Mouse (Mus musculus) heart, postnatal 0 days (tissue): ENCODE data around the gene Zfp185. TPM values are rescaled to one million over a fixed set of nuclear protein-coding genes. Genes with fewer than 3 reads are reported as not detected.

ENCODE experiments used
- ATAC-seq: fragments of 200-750 bp; cut with Nextera tagmentation; 2 replicates; pipeline ENCODE4 v1.8.0; 2017; ENCODE audit warnings: low read depth, moderate number of reproducible peaks, moderate library complexity; ENCODE audit not compliant: insufficient read depth
- DNase-seq: peaks from one replicate; pipeline ENCODE4 v3.0.0-alpha.2; 2016; ENCODE audit warnings: low spot score
- H3K27ac ChIP-seq: fragments of 300-500 bp; sonication (generic); 2 replicates; pipeline ENCODE4 v1.5.1; 2014; ENCODE audit warnings: low read depth, mild to moderate bottlenecking
- H3K27me3 ChIP-seq: fragments of 300-500 bp; sonication (generic); 2 replicates; pipeline ENCODE4 v1.6.1; 2014; ENCODE audit warnings: low read length, mixed read lengths; ENCODE audit not compliant: control insufficient read depth, insufficient read depth
- H3K36me3 ChIP-seq: fragments of 300-500 bp; sonication (generic); replicated peaks from 2 replicates; pipeline ENCODE4 v1.6.1; 2014; ENCODE audit warnings: low read length, mixed read lengths; ENCODE audit not compliant: control insufficient read depth, insufficient read depth
- H3K4me1 ChIP-seq: fragments of 300-500 bp; sonication (generic); 2 replicates; pipeline ENCODE4 v1.6.1; 2014; ENCODE audit warnings: antibody characterized with exemption; ENCODE audit not compliant: control insufficient read depth, insufficient read depth
- H3K4me2 ChIP-seq: fragments of 300-500 bp; sonication (generic); 2 replicates; pipeline ENCODE4 v1.6.1; 2014; ENCODE audit warnings: low read depth, mild to moderate bottlenecking, low read length, moderate library complexity
- H3K4me3 ChIP-seq: fragments of 300-500 bp; sonication (generic); 2 replicates; pipeline ENCODE4 v1.5.1; 2014; ENCODE audit warnings: low read depth, low read length
- H3K9ac ChIP-seq: fragments of 300-500 bp; sonication (generic); replicated peaks from 2 replicates; pipeline ENCODE4 v1.6.1; 2014; ENCODE audit warnings: low read depth, low read length, mixed read lengths
- H3K9me3 ChIP-seq: fragments of 300-500 bp; sonication (generic); replicated peaks from 2 replicates; pipeline ENCODE4 v1.6.1; 2016; ENCODE audit warnings: low read length; ENCODE audit not compliant: control insufficient read depth
- CTCF ChIP-seq: IDR thresholded peaks from 2 replicates; pipeline ENCODE4 v1.5.1; 2016; ENCODE audit warnings: antibody characterized with exemption, control low read depth, low read depth
- EP300 ChIP-seq: IDR thresholded peaks from 2 replicates; pipeline ENCODE4 v1.6.1; 2016; ENCODE audit warnings: antibody characterized with exemption, low read depth
- WGBS: fragments of 180-500 bp; shearing (Covaris S2); extraction: QIAGEN DNeasy Blood & Tissue Kit; methylation state at CpG from one replicate; pipeline ENCODE4 v1.1.7; 2014; 5-methylcytosine and 5-hydroxymethylcytosine counted together
- polyA plus RNA-seq: library from polyadenylated mRNA; unstranded; fragments of >200 nt; fragmentation: Nextera tagmentation; extraction: Ambion mirVana; gene quantifications from 2 replicates; pipeline ENCODE4 v1.2.1, GENCODE M21; 2015
- total RNA-seq: library from RNA; depleted of rRNA; stranded (reverse); fragments of >200 nt; gene quantifications from 2 replicates; pipeline ENCODE4 v1.2.3, GENCODE M21; 2014; ENCODE audit warnings: low replicate concordance

Zfp185 gene
- total and polyA plus RNA-seq, 2 experiments from 2014 or later: 0.61 to 1.5 TPM

GRCm38 (mm10) chrX:72995542-72995941 is 8.4 kb downstream of the Zfp185 start:
- no peaks in the 10 kb centered on the region for H3K9me3 ChIP-seq
- H3K9ac ChIP-seq: no peak overlapping the region
- DNase-seq (no peak), ATAC-seq (no peak)
- H3K27me3 ChIP-seq: no peaks in the 10 kb centered on the region
- no peak overlapping the region for H3K27ac ChIP-seq
- no peaks in the 10 kb centered on the region for H3K4me1 ChIP-seq
- no peak overlapping the region for H3K4me2 ChIP-seq
- no peaks in the 10 kb centered on the region for H3K36me3 ChIP-seq
- TF ChIP-seq CTCF (no peak), EP300 (no peak)
- WGBS: 38% methylated on average over 3 of the region's 3 CpGs
- no peak overlapping the region for H3K4me3 ChIP-seq

GRCm38 (mm10) chrX:73003110-73003509 is 16.0 kb downstream of the Zfp185 start:
- H3K9ac ChIP-seq: no peak overlapping the region
- H3K36me3 ChIP-seq: no peaks in the 10 kb centered on the region
- 83% methylated on average over 5 of the region's 5 CpGs for WGBS
- ATAC-seq (no peak), DNase-seq (no peak)
- no peak overlapping the region for H3K4me3 ChIP-seq
- H3K27ac ChIP-seq: no peak overlapping the region
- no peak overlapping the region for H3K4me2 ChIP-seq
- H3K27me3 ChIP-seq: no peaks in the 10 kb centered on the region
- no peaks in the 10 kb centered on the region for H3K4me1 ChIP-seq
- TF ChIP-seq EP300: no peak
- TF ChIP-seq CTCF: no peak
- no peaks in the 10 kb centered on the region for H3K9me3 ChIP-seq

DNA sequence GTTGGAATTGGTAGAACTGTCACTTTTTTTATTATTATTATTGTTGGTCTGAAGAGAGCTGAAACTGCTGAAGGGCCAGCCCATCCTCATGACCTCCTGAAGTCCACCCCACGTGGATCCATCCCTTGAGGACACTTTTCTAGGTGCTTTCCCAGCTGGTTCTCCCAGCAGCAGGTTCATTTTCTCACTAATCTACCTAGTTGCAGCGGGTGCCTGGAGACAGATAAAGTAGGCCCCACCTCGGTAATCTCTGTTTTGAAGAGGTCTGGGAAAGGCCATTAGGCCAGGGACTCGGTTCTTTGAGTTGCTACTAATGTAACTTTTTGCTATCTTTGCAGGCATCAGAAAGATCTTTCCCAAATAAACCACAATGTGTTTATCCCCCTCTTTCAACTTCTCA is 18.5 kb downstream of the Zfp185 start:
- Histone ChIP-seq H3K9me3 (no peaks in the 10 kb centered on the region), H3K27ac (no peak overlapping the region), H3K4me1 (no peaks in the 10 kb centered on the region), H3K4me2 (no peak overlapping the region), H3K27me3 (no peaks in the 10 kb centered on the region), H3K36me3 (no peaks in the 10 kb centered on the region), H3K9ac (no peak overlapping the region), H3K4me3 (no peak overlapping the region)
- 61% methylated on average over 4 of the region's 4 CpGs for WGBS
- TF ChIP-seq CTCF: no peak
- DNase-seq: no peak
- ATAC-seq: no peak

GRCm38 (mm10) chrX:73007597-73008479 is 20.7 kb downstream of the Zfp185 start:
- 0 out of 2 replicates have a peak, but pooled peaks have one; percentile 37 for TF ChIP-seq EP300
- TF ChIP-seq CTCF: peak; percentile 78
- no peaks in the 10 kb centered on the region for H3K27me3 ChIP-seq
- DNase-seq: peak; percentile 91
- H3K4me3 ChIP-seq: peak overlapping the region; percentile 44
- peak overlapping the region; percentile 59 for H3K27ac ChIP-seq
- H3K9ac ChIP-seq: peak overlapping the region; percentile 48; the same call in 1 of the 2 replicates
- H3K36me3 ChIP-seq: no peaks in the 10 kb centered on the region
- H3K4me1 ChIP-seq: no peaks in the 10 kb centered on the region
- ATAC-seq: peak; percentile 100
- peak overlapping the region; percentile 57 for H3K4me2 ChIP-seq
- 15% methylated on average over 25 of the region's 27 CpGs for WGBS
- H3K9me3 ChIP-seq: no peaks in the 10 kb centered on the region

GRCm38 (mm10) chrX:73012846-73013245 is 25.7 kb downstream of the Zfp185 start:
- H3K27ac ChIP-seq: no peak overlapping the region
- no peaks in the 10 kb centered on the region for H3K36me3 ChIP-seq
- no peak overlapping the region for H3K9ac ChIP-seq
- no peaks in the 10 kb centered on the region for H3K27me3 ChIP-seq
- H3K9me3 ChIP-seq: no peaks in the 10 kb centered on the region
- WGBS: 67% methylated on average over 4 of the region's 4 CpGs
- no peak overlapping the region for H3K4me2 ChIP-seq
- no peak overlapping the region for H3K4me3 ChIP-seq
- no peak for TF ChIP-seq CTCF
- ATAC-seq: no peak
- no peaks in the 10 kb centered on the region for H3K4me1 ChIP-seq
- no peak for DNase-seq

- no peak for TF ChIP-seq CTCF
- TF ChIP-seq EP300: no peak
- Histone ChIP-seq H3K27me3 (no peaks in the 10 kb centered on the region; the same call in 1 of the 2 replicates), H3K4me3 (no peak within 1 kb of the TSS), H3K4me2 (no peak within 1 kb of the TSS), H3K27ac (no peak within 1 kb of the TSS), H3K9me3 (no peaks in the 10 kb centered on the region), H3K9ac (no peak within 1 kb of the TSS), H3K36me3 (no peaks in the 10 kb centered on the region), H3K4me1 (no peaks in the 10 kb centered on the region)
- ATAC-seq (no peak), DNase-seq (no peak)
- 60% methylated on average over 1 of the region's 1 CpGs for WGBS
Measured at GRCm38 (mm10) chrX:73037003-73037402, 49.9 kb downstream of the Zfp185 start, which contains the start of gene Pnma5. Gene Pnma5, minus strand, starts transcription at chrX:73037103.
